Mouse (Mus musculus) limb, embryonic 12.5 days (tissue): Measurements from ENCODE around the gene Ppp2r5e. TPM values are rescaled to one million over a fixed set of nuclear protein-coding genes. Genes with fewer than 3 reads are reported as not detected.
"Not testable (repeated sequence)": the region's sequence is repeated elsewhere in the genome, so short reads cannot be mapped to it uniquely, and the experiment has no call there.

ENCODE experiments used
- ATAC-seq: fragments of 200-750 bp; cut with Nextera tagmentation; 2 replicates; pipeline ENCODE4 v1.8.0; 2017; ENCODE audit warnings: low read depth, moderate TSS enrichment; ENCODE audit not compliant: insufficient number of reproducible peaks, insufficient read depth, low FRiP score, low TSS enrichment
- H3K27ac ChIP-seq: fragments of 300-500 bp; sonication (generic); 2 replicates; pipeline ENCODE4 v1.5.1; 2016; ENCODE audit warnings: mild to moderate bottlenecking, moderate library complexity
- H3K27me3 ChIP-seq: fragments of 300-500 bp; sonication (generic); 2 replicates; pipeline ENCODE4 v1.6.1; 2016; ENCODE audit warnings: mild to moderate bottlenecking, moderate library complexity
- H3K36me3 ChIP-seq: fragments of 300-500 bp; sonication (generic); 2 replicates; pipeline ENCODE4 v1.6.1; 2016; ENCODE audit warnings: mild to moderate bottlenecking, moderate library complexity
- H3K4me1 ChIP-seq: fragments of 300-500 bp; sonication (generic); replicated peaks from 2 replicates; pipeline ENCODE4 v1.6.1; 2016
- H3K4me2 ChIP-seq: fragments of 300-500 bp; sonication (generic); 2 replicates; pipeline ENCODE4 v1.6.1; 2016; ENCODE audit warnings: mild to moderate bottlenecking, moderate library complexity
- H3K4me3 ChIP-seq: fragments of 300-500 bp; sonication (generic); replicated peaks from 2 replicates; pipeline ENCODE4 v1.5.1; 2016; ENCODE audit warnings: mild to moderate bottlenecking
- H3K9ac ChIP-seq: fragments of 300-500 bp; sonication (generic); replicated peaks from 2 replicates; pipeline ENCODE4 v1.6.1; 2016; ENCODE audit warnings: mild to moderate bottlenecking, moderate library complexity
- H3K9me3 ChIP-seq: fragments of 300-500 bp; sonication (generic); 2 replicates; pipeline ENCODE4 v1.6.1; 2016; ENCODE audit warnings: mild to moderate bottlenecking, moderate library complexity
- whole genome bisulfite sequencing: fragments of 180-500 bp; shearing (Covaris S2); methylation state at CpG from one replicate; pipeline ENCODE4 v1.1.7; 2016; 5-methylcytosine and 5-hydroxymethylcytosine counted together
- polyA plus RNA-seq: library from polyadenylated mRNA; unstranded; fragments of >200 nt; fragmentation: Nextera tagmentation; extraction: Ambion mirVana; gene quantifications from 2 replicates; pipeline ENCODE4 v1.2.1, GENCODE M21; 2016

The Ppp2r5e gene
- polyA plus RNA-seq, 1 experiment from 2014 or later: 18.8 TPM

DNA sequence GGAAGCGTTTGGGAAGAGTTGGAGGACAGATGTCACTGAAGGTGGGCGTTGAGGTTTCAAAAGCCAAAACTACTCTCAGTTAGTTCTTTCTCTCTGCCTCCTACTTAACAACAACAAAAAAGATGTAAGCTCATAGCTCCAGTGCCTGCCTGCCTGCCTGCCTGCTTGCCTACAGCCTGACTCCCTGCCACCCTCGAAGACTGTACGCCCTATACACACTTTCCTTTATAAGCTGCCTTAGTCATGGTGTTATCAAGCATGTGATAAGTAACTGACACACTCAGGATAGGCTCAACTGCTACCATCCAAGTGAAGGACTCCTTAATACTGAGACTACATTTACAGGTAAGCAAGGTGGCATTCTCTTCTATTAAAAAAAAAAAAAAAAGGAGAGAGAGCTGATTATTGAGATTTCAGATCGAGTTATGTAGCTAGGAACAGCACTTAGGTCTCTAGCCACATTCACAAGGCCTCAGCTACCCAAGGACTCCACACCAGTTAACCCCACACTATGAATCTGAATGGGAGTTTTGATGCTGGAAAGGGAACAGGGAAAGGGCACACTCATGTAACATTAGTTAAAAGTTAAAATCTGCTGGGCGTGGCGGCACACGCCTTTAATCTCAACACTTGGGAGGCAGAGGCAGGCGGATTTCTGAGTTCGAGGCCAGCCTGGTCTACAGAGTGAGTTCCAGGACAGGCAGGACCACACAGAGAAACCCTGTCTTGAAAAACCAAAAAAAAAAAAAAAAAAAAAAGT is 76.7 kb downstream of the Ppp2r5e start:
- Histone ChIP-seq H3K36me3 (peaks cover 10% of the 10 kb centered on the region), H3K27ac (no peak overlapping the region), H3K9me3 (no peaks in the 10 kb centered on the region), H3K4me1 (peaks cover 17% of the 10 kb centered on the region), H3K27me3 (no peaks in the 10 kb centered on the region), H3K4me2 (no peak overlapping the region), H3K4me3 (no peak overlapping the region), H3K9ac (no peak overlapping the region)
- WGBS: 92% methylated on average over 10 of the region's 10 CpGs
- ATAC-seq: no peak

DNA sequence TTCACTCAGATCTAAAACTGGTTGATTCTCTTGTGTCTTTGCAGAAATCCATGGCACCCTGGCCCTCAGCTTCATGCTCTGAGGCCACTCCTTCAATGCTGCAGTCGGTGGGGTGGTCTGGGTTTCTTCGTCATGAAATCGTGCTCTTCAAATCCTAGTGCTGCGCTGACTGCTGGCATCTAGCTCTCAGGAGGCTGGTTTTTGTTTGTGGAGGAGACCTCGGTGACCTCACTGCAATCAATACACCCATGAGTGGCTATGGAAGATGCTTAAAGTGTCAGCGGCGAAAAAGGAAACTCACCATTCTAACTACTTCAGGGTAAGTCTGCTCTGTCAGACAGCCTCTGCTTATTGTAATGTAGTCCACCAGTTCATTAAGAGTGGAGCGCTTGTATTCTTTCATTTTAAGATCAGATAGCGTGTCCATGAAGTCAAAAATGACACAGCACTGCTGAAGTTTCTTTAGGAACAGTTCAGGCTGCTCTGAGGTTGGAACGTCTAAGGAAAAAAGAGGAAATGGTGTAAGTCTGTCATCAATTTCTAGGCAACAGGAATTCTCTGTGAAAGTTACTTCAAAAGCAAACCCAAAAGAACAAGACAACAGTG is 80.6 kb downstream of the Ppp2r5e start:
- H3K27ac ChIP-seq: no peak overlapping the region

DNA sequence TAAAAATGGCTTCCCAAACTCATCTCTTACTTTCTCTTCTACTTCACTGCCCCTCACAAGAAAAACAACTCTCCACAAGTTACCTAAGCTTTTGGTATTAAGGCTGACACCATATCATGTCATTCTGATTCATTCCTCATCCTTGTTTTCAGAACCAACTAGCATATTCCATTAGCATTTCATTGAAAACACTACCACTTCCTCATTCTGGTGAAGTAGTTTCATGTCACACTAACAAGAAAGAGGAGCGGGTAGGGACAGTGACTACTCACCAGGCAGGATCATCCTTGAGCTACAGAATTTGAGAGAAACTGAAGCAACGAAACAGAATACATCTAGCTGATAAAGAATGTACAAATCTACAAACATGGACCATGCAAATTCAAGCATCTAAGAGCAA is 84.5 kb downstream of the Ppp2r5e start:
- no peak overlapping the region for H3K27ac ChIP-seq
- no peak overlapping the region for H3K4me3 ChIP-seq
- H3K4me1 ChIP-seq: peaks cover 4% of the 10 kb centered on the region; the same call in 1 of the 2 replicates
- H3K9ac ChIP-seq: no peak overlapping the region
- peaks cover 20% of the 10 kb centered on the region for H3K36me3 ChIP-seq
- no peaks in the 10 kb centered on the region for H3K27me3 ChIP-seq
- no peak for ATAC-seq
- no peak overlapping the region for H3K4me2 ChIP-seq
- no peaks in the 10 kb centered on the region for H3K9me3 ChIP-seq
- 94% methylated on average over 2 of the region's 2 CpGs for WGBS

More for the DNA sequence above, 80.6 kb downstream of the Ppp2r5e start:
- Histone ChIP-seq H3K9me3 (no peaks in the 10 kb centered on the region), H3K27me3 (no peaks in the 10 kb centered on the region), H3K9ac (no peak overlapping the region), H3K4me2 (no peak overlapping the region), H3K4me1 (peaks cover 9% of the 10 kb centered on the region; the same call in 1 of the 2 replicates), H3K36me3 (peaks cover 15% of the 10 kb centered on the region), H3K4me3 (no peak overlapping the region)
- ATAC-seq: no peak
- 48% methylated on average over 10 of the region's 10 CpGs for WGBS

GRCm38 (mm10) chr12:75504991-75505650 is 90.9 kb downstream of the Ppp2r5e start:
- Histone ChIP-seq H3K4me1 (no peaks in the 10 kb centered on the region), H3K9ac (no peak overlapping the region), H3K4me2 (no peak overlapping the region), H3K27ac (no peak overlapping the region), H3K27me3 (no peaks in the 10 kb centered on the region), H3K9me3 (no peaks in the 10 kb centered on the region), H3K36me3 (peaks cover 5% of the 10 kb centered on the region; the same call in 1 of the 2 replicates), H3K4me3 (no peak overlapping the region)
- 71% methylated on average over 6 of the region's 6 CpGs for WGBS
- ATAC-seq: no peak

DNA sequence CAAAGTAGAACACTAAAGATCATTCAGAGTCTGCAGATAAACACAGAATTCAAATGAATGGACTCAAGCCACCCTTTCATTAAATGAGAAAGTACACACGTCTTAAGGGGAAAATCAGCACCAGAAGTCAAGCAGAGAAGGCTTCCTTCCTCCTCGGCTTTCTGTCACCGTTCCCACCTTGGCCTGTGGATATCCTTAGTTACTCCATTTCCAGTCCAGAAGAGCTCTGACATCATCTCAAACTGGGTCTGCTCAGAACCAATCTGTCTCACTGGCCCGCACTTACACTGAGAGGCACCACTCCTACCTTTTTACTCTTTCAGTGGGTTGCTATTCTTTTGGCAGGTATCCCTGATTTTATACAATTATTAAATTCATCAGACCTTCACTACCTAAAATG is 93.4 kb downstream of the Ppp2r5e start:
- WGBS: 86% methylated on average over 4 of the region's 4 CpGs

GRCm38 (mm10) chr12:75497698-75498097 is 98.3 kb downstream of the Ppp2r5e start:
- H3K4me3 ChIP-seq: no peak overlapping the region

More for the DNA sequence above, 93.4 kb downstream of the Ppp2r5e start:
- no peaks in the 10 kb centered on the region for H3K9me3 ChIP-seq
- H3K27me3 ChIP-seq: no peaks in the 10 kb centered on the region
- H3K36me3 ChIP-seq: peaks cover 5% of the 10 kb centered on the region; the same call in 1 of the 2 replicates
- H3K9ac ChIP-seq: no peak overlapping the region
- no peak for ATAC-seq
- H3K4me2 ChIP-seq: no peak overlapping the region
- H3K27ac ChIP-seq: no peak overlapping the region
- no peaks in the 10 kb centered on the region for H3K4me1 ChIP-seq
- no peak overlapping the region for H3K4me3 ChIP-seq

DNA sequence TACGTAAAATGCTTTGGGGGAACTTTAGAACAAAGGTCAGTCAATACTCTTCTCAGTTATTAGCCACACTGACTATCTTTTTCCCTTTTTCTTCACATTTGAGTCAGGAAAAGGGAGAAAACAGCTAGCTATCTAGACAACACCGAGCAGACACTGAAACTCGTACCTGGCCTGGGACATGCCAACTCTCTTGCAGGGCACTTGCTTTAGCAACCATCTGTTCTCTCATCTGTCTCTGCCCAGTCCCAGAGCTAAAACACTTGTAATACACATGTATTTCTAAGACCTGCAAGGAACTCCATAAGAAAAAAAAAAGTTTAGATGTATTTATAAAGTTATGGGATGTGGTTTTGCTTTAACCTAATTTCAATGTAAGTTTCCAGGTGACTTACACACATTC is 100.4 kb downstream of the Ppp2r5e start:
- peaks cover 13% of the 10 kb centered on the region for H3K36me3 ChIP-seq
- H3K27me3 ChIP-seq: no peaks in the 10 kb centered on the region
- 92% methylated on average over 3 of the region's 3 CpGs for WGBS
- no peaks in the 10 kb centered on the region for H3K9me3 ChIP-seq
- no peak for ATAC-seq
- no peak overlapping the region for H3K4me3 ChIP-seq
- no peaks in the 10 kb centered on the region for H3K4me1 ChIP-seq
- H3K27ac ChIP-seq: no peak overlapping the region
- no peak overlapping the region for H3K9ac ChIP-seq
- H3K4me2 ChIP-seq: no peak overlapping the region

More at GRCm38 (mm10) chr12:75497698-75498097, 98.3 kb downstream of the Ppp2r5e start:
- no peak for ATAC-seq
- H3K9me3 ChIP-seq: no peaks in the 10 kb centered on the region
- no peak overlapping the region for H3K4me2 ChIP-seq
- H3K4me1 ChIP-seq: no peaks in the 10 kb centered on the region
- H3K9ac ChIP-seq: no peak overlapping the region
- WGBS: 73% methylated on average over 1 of the region's 1 CpGs
- peaks cover 8% of the 10 kb centered on the region; the same call in 1 of the 2 replicates for H3K36me3 ChIP-seq
- H3K27me3 ChIP-seq: no peaks in the 10 kb centered on the region
- no peak overlapping the region for H3K27ac ChIP-seq

DNA sequence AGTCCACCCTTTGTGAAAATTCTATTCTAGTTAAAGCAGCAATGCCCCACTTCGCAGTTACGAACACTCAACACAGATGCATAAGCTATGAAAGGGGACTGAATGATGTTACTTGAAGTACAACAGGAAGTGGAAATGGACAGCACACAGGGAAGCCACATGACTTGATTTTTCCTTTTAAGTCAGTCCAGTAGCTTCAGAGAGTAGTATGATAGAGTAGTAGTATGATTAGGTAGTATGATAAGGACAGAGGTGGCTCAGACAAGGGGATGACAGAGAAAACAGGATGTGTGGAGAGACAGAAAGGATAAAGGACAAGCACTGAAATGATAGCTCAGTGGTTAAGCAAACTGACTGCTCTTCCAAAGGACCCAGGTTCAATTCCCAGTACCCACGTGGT is 101.4 kb downstream of the Ppp2r5e start:
- WGBS: 90% methylated on average over 3 of the region's 3 CpGs
- Histone ChIP-seq H3K27me3 (no peaks in the 10 kb centered on the region), H3K4me1 (no peaks in the 10 kb centered on the region), H3K27ac (no peak overlapping the region), H3K4me3 (no peak overlapping the region), H3K4me2 (no peak overlapping the region), H3K36me3 (peaks cover 18% of the 10 kb centered on the region), H3K9ac (no peak overlapping the region), H3K9me3 (no peaks in the 10 kb centered on the region)
- no peak for ATAC-seq

GRCm38 (mm10) chr12:75492549-75493327 is 103.3 kb downstream of the Ppp2r5e start:
- 70% methylated on average over 3 of the region's 3 CpGs for WGBS

GRCm38 (mm10) chr12:75492148-75492547 is 103.9 kb downstream of the Ppp2r5e start:
- not testable (repeated sequence) for H3K4me3 ChIP-seq, H3K9me3 ChIP-seq, H3K4me2 ChIP-seq, H3K4me1 ChIP-seq, H3K27ac ChIP-seq, H3K9ac ChIP-seq, ATAC-seq, H3K27me3 ChIP-seq
- 90% methylated on average over 3 of the region's 3 CpGs for WGBS
- H3K36me3 ChIP-seq: peaks cover 18% of the 10 kb centered on the region

More at GRCm38 (mm10) chr12:75492549-75493327, 103.3 kb downstream of the Ppp2r5e start:
- no peak for ATAC-seq
- H3K4me2 ChIP-seq: no peak overlapping the region
- no peak overlapping the region for H3K9ac ChIP-seq
- no peaks in the 10 kb centered on the region for H3K4me1 ChIP-seq
- H3K27me3 ChIP-seq: no peaks in the 10 kb centered on the region
- H3K27ac ChIP-seq: no peak overlapping the region
- no peaks in the 10 kb centered on the region for H3K9me3 ChIP-seq
- H3K36me3 ChIP-seq: peaks cover 18% of the 10 kb centered on the region
- H3K4me3 ChIP-seq: no peak overlapping the region

DNA sequence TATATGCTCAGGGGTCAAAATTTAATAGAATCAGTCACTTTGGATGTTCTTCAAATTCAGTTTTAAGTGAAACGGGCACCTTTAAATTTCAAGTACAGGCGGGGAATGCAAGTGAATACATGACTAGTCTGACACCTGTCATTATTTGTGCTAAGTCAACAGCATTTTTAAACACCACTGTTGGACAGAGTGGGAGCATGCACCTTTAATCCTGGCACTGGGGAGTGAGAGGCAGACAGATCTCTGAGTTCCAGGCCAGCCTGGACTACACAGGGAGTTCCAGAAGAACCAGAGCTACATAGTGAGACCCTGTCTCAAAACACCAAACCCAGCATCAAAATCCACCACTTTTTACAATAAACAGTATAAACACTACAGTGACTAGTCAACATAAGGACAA is 108.5 kb downstream of the Ppp2r5e start:
- WGBS: 90% methylated on average over 2 of the region's 2 CpGs
- H3K9me3 ChIP-seq: no peaks in the 10 kb centered on the region
- no peak overlapping the region for H3K9ac ChIP-seq
- no peak overlapping the region for H3K4me2 ChIP-seq
- ATAC-seq: no peak
- H3K36me3 ChIP-seq: peaks cover 20% of the 10 kb centered on the region; the same call in 1 of the 2 replicates
- H3K27me3 ChIP-seq: no peaks in the 10 kb centered on the region
- no peaks in the 10 kb centered on the region for H3K4me1 ChIP-seq
- H3K4me3 ChIP-seq: no peak overlapping the region
- H3K27ac ChIP-seq: no peak overlapping the region
